Mouse (Mus musculus): Measurements from ENCODE around the gene Ankrd45.
"Not testable (repeated sequence)": the region's sequence is repeated elsewhere in the genome, so short reads cannot be mapped to it uniquely, and the experiment has no call there.

Ankrd45 gene

GRCm38 (mm10) chr1:161185431-161185830 lies 42.9 kb downstream of the Ankrd45 start:
- in situ Hi-C loops (cut with MseI, MboI), result no loop called here

- in situ Hi-C loops (cut with MseI, MboI), result no loop called here
Observed at GRCm38 (mm10) chr1:161190253-161190910, 47.9 kb downstream of the Ankrd45 start.

GRCm38 (mm10) chr1:161195541-161196351 lies 53.3 kb downstream of the Ankrd45 start:
- in situ Hi-C loops (cut with MseI, MboI), result no loop called here

- in situ Hi-C loops (cut with MseI, MboI), result not testable (repeated sequence)
Observed at GRCm38 (mm10) chr1:161196364-161196763, 53.9 kb downstream of the Ankrd45 start.

- in situ Hi-C loops (cut with MseI, MboI), result no loop called here
Observed at GRCm38 (mm10) chr1:161199856-161200255, 57.4 kb downstream of the Ankrd45 start.

GRCm38 (mm10) chr1:161214465-161214864 lies 72.0 kb downstream of the Ankrd45 start:
- in situ Hi-C loops (cut with MseI, MboI), result no loop called here

GRCm38 (mm10) chr1:161219816-161220215 lies 77.3 kb downstream of the Ankrd45 start:
- in situ Hi-C loops (cut with MseI, MboI), result loop anchor here (5.0 kb wide), 2 partner anchors 62 to 67 kb away; no protein-coding TSS in a partner anchor

Measured in mouse trophoblast stem cell (cell line).